Mouse (Mus musculus): ENCODE measurements at regions not wholly inside any gene's neighbourhood (a gene's known extent, or its start where the extent isn't known, plus 50 kb on each side); places are given as distances from the start of the nearest gene placed in this dataset.
A peak's percentile ranks its signal among the peaks of the same experiment; 100 is the strongest.

DNA sequence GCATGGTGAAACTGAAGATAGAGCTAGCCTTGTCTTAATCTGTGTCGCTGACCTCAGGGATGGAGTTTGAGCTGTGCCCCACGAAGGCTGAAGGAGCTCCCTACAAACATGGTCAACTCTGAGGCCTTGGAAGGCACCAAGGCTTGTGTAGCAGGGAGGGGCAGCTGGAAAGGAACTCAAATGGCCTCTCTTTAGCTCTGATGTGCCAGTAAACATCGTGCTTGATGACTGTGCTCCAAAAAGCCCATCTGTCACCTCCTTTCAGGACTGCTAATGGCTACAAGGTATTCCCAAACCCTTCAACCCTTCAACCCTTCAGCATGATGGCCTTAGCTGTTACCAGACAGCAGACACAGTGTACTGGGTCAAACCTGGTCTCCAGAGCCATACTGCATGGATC is 334.3 kb upstream of the Npvf start:
- H3K4me1 ChIP-seq (ENCODE audit: control insufficient read depth, insufficient read depth, low read length) = peaks cover 27% of the 10 kb centered on the region
- WGBS = 66% methylated on average over 3 of the region's 3 CpGs
- DNase-seq (ENCODE audit: low spot score) = no peak

DNA sequence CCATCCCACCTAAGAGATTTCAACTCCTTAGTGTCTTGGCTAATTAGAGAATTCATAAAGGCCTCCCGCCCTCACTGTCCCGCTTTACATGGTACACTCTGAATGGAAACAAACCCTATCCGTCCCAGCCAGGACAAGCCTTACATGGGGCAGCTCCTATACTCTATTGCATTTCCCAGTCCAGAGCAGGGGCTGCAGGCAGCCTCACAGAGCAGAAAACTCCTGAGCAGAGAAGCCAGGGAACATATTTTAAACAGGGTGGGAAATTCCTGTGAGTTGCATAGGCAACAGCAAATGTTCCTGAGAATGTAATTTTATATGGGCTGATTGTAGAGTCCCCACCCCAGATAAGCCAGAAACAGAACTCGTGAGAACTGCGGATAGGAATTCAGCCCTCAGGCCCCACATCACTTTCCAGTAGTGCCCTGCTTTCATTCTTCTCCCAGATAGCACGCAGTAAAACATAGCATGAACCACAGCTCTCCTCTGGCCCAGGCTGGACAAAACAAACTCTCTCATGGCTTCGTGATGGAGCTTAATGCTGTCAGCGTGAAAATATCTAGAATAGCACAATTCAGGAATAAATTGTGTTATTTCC is 337.4 kb upstream of the Npvf start:
- WGBS = 54% methylated on average over 8 of the region's 8 CpGs
- Histone ChIP-seq H3K27me3 (ENCODE audit: control insufficient read depth, insufficient read depth, low read length) (no peaks in the 10 kb centered on the region), H3K4me1 (ENCODE audit: control insufficient read depth, insufficient read depth, low read length) (peaks cover 12% of the 10 kb centered on the region), H3K36me3 (ENCODE audit: control insufficient read depth, insufficient read depth, low read length) (no peaks in the 10 kb centered on the region), H3K9me3 (ENCODE audit: control insufficient read depth, low read length) (no peaks in the 10 kb centered on the region), H3K4me3 (replicated peaks; ENCODE audit: low read length) (no peak overlapping the region), H3K27ac (replicated peaks; ENCODE audit: low read depth, low read length) (no peak overlapping the region), H3K9ac (ENCODE audit: low read depth, low read length, severe bottlenecking) (no peak overlapping the region), H3K4me2 (replicated peaks; ENCODE audit: low read depth, low read length, severe bottlenecking) (no peak overlapping the region)
- ATAC-seq (ENCODE audit: low FRiP score, low read depth) = peak; percentile 19
- DNase-seq (ENCODE audit: low spot score) = no peak
- TF ChIP-seq POLR2A (IDR thresholded peaks at IDR 0.05; ENCODE audit: borderline replicate concordance, extremely low read depth, insufficient read depth, insufficient read length) = no peak

More for the DNA sequence above, 334.3 kb upstream of the Npvf start:
- no peak for TF ChIP-seq POLR2A (IDR thresholded peaks at IDR 0.05; ENCODE audit: borderline replicate concordance, extremely low read depth, insufficient read depth, insufficient read length)
- no peaks in the 10 kb centered on the region for H3K36me3 ChIP-seq (ENCODE audit: control insufficient read depth, insufficient read depth, low read length)
- no peak overlapping the region for H3K4me3 ChIP-seq (replicated peaks; ENCODE audit: low read length)
- no peak overlapping the region for H3K4me2 ChIP-seq (replicated peaks; ENCODE audit: low read depth, low read length, severe bottlenecking)
- no peak overlapping the region for H3K9ac ChIP-seq (ENCODE audit: low read depth, low read length, severe bottlenecking)
- H3K9me3 ChIP-seq (ENCODE audit: control insufficient read depth, low read length) = no peaks in the 10 kb centered on the region
- H3K27me3 ChIP-seq (ENCODE audit: control insufficient read depth, insufficient read depth, low read length) = no peaks in the 10 kb centered on the region
- no peak for ATAC-seq (ENCODE audit: low FRiP score, low read depth)
- no peak overlapping the region for H3K27ac ChIP-seq (replicated peaks; ENCODE audit: low read depth, low read length)

DNA sequence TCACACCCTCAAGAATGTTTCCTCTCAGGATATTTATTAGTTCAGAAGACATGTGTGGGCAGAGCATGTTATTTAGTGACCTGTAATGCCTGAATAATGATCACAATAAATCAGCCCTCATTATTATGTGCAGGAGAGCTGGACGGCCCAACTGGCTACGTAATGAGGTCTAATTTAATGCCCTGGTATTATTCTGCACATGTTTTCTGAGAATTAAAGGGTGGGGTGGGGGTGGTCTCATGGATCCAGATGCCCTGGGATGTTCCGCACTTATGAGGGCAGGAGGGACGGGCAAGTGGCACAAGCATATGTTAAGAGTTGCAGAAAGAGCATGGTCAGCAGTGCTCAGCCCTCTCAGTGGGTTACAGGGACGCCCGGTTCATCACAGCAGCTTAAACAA is 339.7 kb upstream of the Npvf start:
- H3K36me3 ChIP-seq (ENCODE audit: control insufficient read depth, insufficient read depth, low read length) = no peaks in the 10 kb centered on the region
- no peak for DNase-seq (ENCODE audit: low spot score)
- TF ChIP-seq POLR2A (IDR thresholded peaks at IDR 0.05; ENCODE audit: borderline replicate concordance, extremely low read depth, insufficient read depth, insufficient read length) = no peak
- no peak overlapping the region for H3K4me2 ChIP-seq (replicated peaks; ENCODE audit: low read depth, low read length, severe bottlenecking)
- H3K4me3 ChIP-seq (replicated peaks; ENCODE audit: low read length) = no peak overlapping the region
- no peak overlapping the region for H3K27ac ChIP-seq (replicated peaks; ENCODE audit: low read depth, low read length)
- peaks cover 19% of the 10 kb centered on the region for H3K4me1 ChIP-seq (ENCODE audit: control insufficient read depth, insufficient read depth, low read length)
- no peak overlapping the region for H3K9ac ChIP-seq (ENCODE audit: low read depth, low read length, severe bottlenecking)
- no peaks in the 10 kb centered on the region for H3K9me3 ChIP-seq (ENCODE audit: control insufficient read depth, low read length)
- no peaks in the 10 kb centered on the region for H3K27me3 ChIP-seq (ENCODE audit: control insufficient read depth, insufficient read depth, low read length)
- ATAC-seq (ENCODE audit: low FRiP score, low read depth) = no peak
- 32% methylated on average over 6 of the region's 6 CpGs for WGBS

DNA sequence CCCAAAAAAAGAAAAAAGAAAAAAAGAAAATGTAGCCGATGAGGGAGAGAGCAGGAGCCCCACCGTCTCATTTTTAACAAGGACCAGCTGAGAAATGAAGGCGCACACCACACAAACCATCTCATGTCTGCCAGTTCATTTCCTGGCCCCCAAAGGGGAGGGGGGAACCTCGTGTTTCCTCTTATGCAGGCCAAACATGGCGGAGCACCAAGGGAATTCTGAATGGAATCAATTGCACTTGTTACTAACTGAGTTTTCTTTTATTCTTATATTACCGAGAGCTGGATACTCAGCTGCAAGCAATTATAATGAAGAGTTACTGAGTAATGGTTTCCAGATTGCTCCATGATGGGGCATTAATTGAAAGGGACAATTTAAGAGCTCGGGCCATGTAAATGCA is 348.5 kb upstream of the Npvf start:
- Histone ChIP-seq H3K36me3 (ENCODE audit: control insufficient read depth, insufficient read depth, low read length) (no peaks in the 10 kb centered on the region), H3K9me3 (ENCODE audit: control insufficient read depth, low read length) (no peaks in the 10 kb centered on the region), H3K4me3 (replicated peaks; ENCODE audit: low read length) (no peak overlapping the region), H3K27me3 (ENCODE audit: control insufficient read depth, insufficient read depth, low read length) (no peaks in the 10 kb centered on the region), H3K27ac (replicated peaks; ENCODE audit: low read depth, low read length) (peak overlapping the region; percentile 59), H3K4me1 (ENCODE audit: control insufficient read depth, insufficient read depth, low read length) (peaks cover 34% of the 10 kb centered on the region), H3K4me2 (replicated peaks; ENCODE audit: low read depth, low read length, severe bottlenecking) (no peak overlapping the region), H3K9ac (ENCODE audit: low read depth, low read length, severe bottlenecking) (no peak overlapping the region)
- no peak for TF ChIP-seq POLR2A (IDR thresholded peaks at IDR 0.05; ENCODE audit: borderline replicate concordance, extremely low read depth, insufficient read depth, insufficient read length)
- 19% methylated on average over 7 of the region's 7 CpGs for WGBS
- peak; percentile 91 for DNase-seq (ENCODE audit: low spot score)
- peak; percentile 77 for ATAC-seq (ENCODE audit: low FRiP score, low read depth)

DNA sequence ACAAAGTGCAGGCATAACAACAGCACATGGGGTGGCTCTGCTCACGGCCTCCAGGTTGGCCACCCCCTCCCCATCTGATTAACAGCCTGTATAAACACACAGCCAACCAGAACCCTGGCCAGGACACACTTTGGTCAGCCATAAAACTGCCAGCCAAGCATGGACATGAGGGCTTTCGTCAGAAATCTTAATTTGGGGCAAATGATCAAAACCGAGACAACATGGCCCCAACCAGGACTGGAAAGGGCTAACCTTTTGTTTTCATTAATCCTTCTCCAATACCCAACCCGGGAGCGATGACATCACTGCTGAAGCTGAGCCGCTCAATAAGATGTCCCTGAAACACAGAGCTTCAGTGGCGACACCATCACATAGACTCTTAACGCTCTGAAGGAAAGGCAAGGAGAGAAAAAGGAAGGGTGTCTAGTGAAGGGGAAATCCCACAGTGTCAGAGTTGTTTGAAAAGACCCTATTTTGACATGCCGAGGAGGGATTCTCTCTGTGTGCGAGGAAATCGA is 351.9 kb upstream of the Npvf start:
- Histone ChIP-seq H3K4me2 (replicated peaks; ENCODE audit: low read depth, low read length, severe bottlenecking) (no peak overlapping the region; the same call in 1 of the 2 replicates), H3K36me3 (ENCODE audit: control insufficient read depth, insufficient read depth, low read length) (no peaks in the 10 kb centered on the region), H3K4me3 (replicated peaks; ENCODE audit: low read length) (no peak overlapping the region), H3K27ac (replicated peaks; ENCODE audit: low read depth, low read length) (peak overlapping the region; percentile 29), H3K4me1 (ENCODE audit: control insufficient read depth, insufficient read depth, low read length) (peaks cover 34% of the 10 kb centered on the region), H3K9ac (ENCODE audit: low read depth, low read length, severe bottlenecking) (no peak overlapping the region), H3K9me3 (ENCODE audit: control insufficient read depth, low read length) (no peaks in the 10 kb centered on the region), H3K27me3 (ENCODE audit: control insufficient read depth, insufficient read depth, low read length) (no peaks in the 10 kb centered on the region)
- WGBS = 28% methylated on average over 11 of the region's 11 CpGs
- TF ChIP-seq POLR2A (IDR thresholded peaks at IDR 0.05; ENCODE audit: borderline replicate concordance, extremely low read depth, insufficient read depth, insufficient read length) = no peak
- ATAC-seq (ENCODE audit: low FRiP score, low read depth) (no peak), DNase-seq (ENCODE audit: low spot score) (no peak)

All from limb, embryonic 14.5 days (tissue).